Mouse (Mus musculus): Measurements from ENCODE around the gene Fam192a.
A peak's percentile ranks its signal among the peaks of the same experiment; 100 is the strongest.

- TF ChIP-seq PAX5 (IDR thresholded peaks at IDR 0.05; ENCODE audit: low read length) (no peak), CTCF (conservative IDR thresholded peaks at IDR 0.05 in 1 of 2, IDR thresholded peaks at IDR 0.05 in 1 of 2; ENCODE audit: low read depth in 2 of 2, low read length in 2 of 2) (no peak), ZC3H11A (IDR thresholded peaks at IDR 0.05; ENCODE audit: low read depth, low read length) (no peak), CHD2 (IDR thresholded peaks at IDR 0.05; ENCODE audit: low read length) (peak; percentile 75), SMC3 (IDR thresholded peaks at IDR 0.05; ENCODE audit: low read depth, low read length) (no peak), MAX (IDR thresholded peaks at IDR 0.05; ENCODE audit: low read length) (peak; percentile 91), SIN3A (IDR thresholded peaks at IDR 0.05; ENCODE audit: low read length) (peak; percentile 96), EP300 (IDR thresholded peaks at IDR 0.05; ENCODE audit: low read length) (no peak), POLR2A (IDR thresholded peaks at IDR 0.05; ENCODE audit: low read depth, low read length) (peak; percentile 79), USF1 (IDR thresholded peaks at IDR 0.05; ENCODE audit: low read depth, low read length) (peak; percentile 100)
Measured at GRCm38 (mm10) chr8:94601607-94602385, at the start of gene Fam192a, which contains the start of gene Rspry1.

Data from CH12.LX (cell line).